Mouse (Mus musculus) midbrain, embryonic 10.5 days (tissue): ENCODE data around the gene Kazald1. TPM values are rescaled to one million over a fixed set of nuclear protein-coding genes. Genes with fewer than 3 reads are reported as not detected.
"Not testable (repeated sequence)": the region's sequence is repeated elsewhere in the genome, so short reads cannot be mapped to it uniquely, and the experiment has no call there.

Source experiments
- DNase-seq: peaks from one replicate; pipeline ENCODE4 v3.0.0-alpha.2; 2017; ENCODE audit warnings: low spot score
- H3K27ac ChIP-seq: fragments of 300-500 bp; sonication (generic); replicated peaks from 2 replicates; pipeline ENCODE4 v1.5.1; 2016; ENCODE audit warnings: mild to moderate bottlenecking
- H3K27me3 ChIP-seq: fragments of 300-500 bp; sonication (generic); 2 replicates; pipeline ENCODE4 v1.6.1; 2016; ENCODE audit warnings: low read depth, mild to moderate bottlenecking; ENCODE audit not compliant: poor library complexity, severe bottlenecking
- H3K36me3 ChIP-seq: fragments of 300-500 bp; sonication (generic); 2 replicates; pipeline ENCODE4 v1.6.1; 2016; ENCODE audit warnings: mild to moderate bottlenecking, moderate library complexity
- H3K4me1 ChIP-seq: fragments of 300-500 bp; sonication (generic); 2 replicates; pipeline ENCODE4 v1.6.1; 2016
- H3K4me3 ChIP-seq: fragments of 300-500 bp; sonication (generic); 2 replicates; pipeline ENCODE4 v1.5.1; 2016; ENCODE audit warnings: mild to moderate bottlenecking, moderate library complexity
- H3K9me3 ChIP-seq: fragments of 300-500 bp; sonication (generic); replicated peaks from 2 replicates; pipeline ENCODE4 v1.6.1; 2016; ENCODE audit warnings: mild to moderate bottlenecking
- WGBS: fragments of 180-500 bp; shearing (Covaris S2); methylation state at CpG from one replicate; pipeline ENCODE4 v1.1.7; 2016; 5-methylcytosine and 5-hydroxymethylcytosine counted together
- polyA plus RNA-seq: library from polyadenylated mRNA; unstranded; fragments of >200 nt; fragmentation: Nextera tagmentation; extraction: Ambion mirVana; gene quantifications from 2 replicates; pipeline ENCODE4 v1.2.1, GENCODE M21; 2016

Gene Kazald1
- polyA plus RNA-seq, 1 experiment from 2014 or later = 0.38 TPM

GRCm38 (mm10) chr19:45038198-45038597 is 36.8 kb upstream of the Kazald1 start:
- H3K27me3 ChIP-seq = peaks cover 65% of the 10 kb centered on the region
- not testable (repeated sequence) for H3K27ac ChIP-seq, H3K4me3 ChIP-seq, H3K9me3 ChIP-seq, H3K36me3 ChIP-seq, DNase-seq
- H3K4me1 ChIP-seq = peaks cover 33% of the 10 kb centered on the region
- WGBS = 93% methylated on average over 7 of the region's 7 CpGs

- WGBS = 60% methylated on average over 13 of the region's 13 CpGs
Observed at GRCm38 (mm10) chr19:45040214-45040613, 34.8 kb upstream of the Kazald1 start.

GRCm38 (mm10) chr19:45044389-45044927 is 30.6 kb upstream of the Kazald1 start:
- Histone ChIP-seq H3K27ac (no peak overlapping the region), H3K27me3 (peaks cover 91% of the 10 kb centered on the region), H3K9me3 (no peaks in the 10 kb centered on the region), H3K36me3 (no peaks in the 10 kb centered on the region), H3K4me3 (no peak overlapping the region), H3K4me1 (peaks cover 49% of the 10 kb centered on the region)
- DNase-seq = no peak
- 73% methylated on average over 11 of the region's 11 CpGs for WGBS

More at GRCm38 (mm10) chr19:45040214-45040613, 34.8 kb upstream of the Kazald1 start:
- no peaks in the 10 kb centered on the region for H3K36me3 ChIP-seq
- H3K9me3 ChIP-seq = no peaks in the 10 kb centered on the region
- DNase-seq = no peak
- peaks cover 86% of the 10 kb centered on the region for H3K27me3 ChIP-seq
- peaks cover 33% of the 10 kb centered on the region for H3K4me1 ChIP-seq
- no peak overlapping the region for H3K4me3 ChIP-seq
- no peak overlapping the region for H3K27ac ChIP-seq

GRCm38 (mm10) chr19:45045236-45045635 is 29.8 kb upstream of the Kazald1 start:
- DNase-seq = no peak
- no peaks in the 10 kb centered on the region for H3K9me3 ChIP-seq
- H3K4me3 ChIP-seq = no peak overlapping the region
- H3K4me1 ChIP-seq = peaks cover 48% of the 10 kb centered on the region
- H3K27ac ChIP-seq = no peak overlapping the region
- H3K27me3 ChIP-seq = peaks cover 89% of the 10 kb centered on the region
- H3K36me3 ChIP-seq = no peaks in the 10 kb centered on the region
- 46% methylated on average over 15 of the region's 15 CpGs for WGBS

GRCm38 (mm10) chr19:45045651-45046050 is 29.4 kb upstream of the Kazald1 start, which contains the start of gene Pdzd7:
Pdzd7 (minus strand) TSS chr19:45045717.
- Histone ChIP-seq H3K4me3 (peak within 1 kb of the TSS; percentile 66), H3K27me3 (peaks cover 84% of the 10 kb centered on the region), H3K36me3 (no peaks in the 10 kb centered on the region), H3K9me3 (no peaks in the 10 kb centered on the region), H3K27ac (0 out of 2 replicates have a peak within 1 kb of the TSS, but pooled peaks have one; percentile 84), H3K4me1 (peaks cover 46% of the 10 kb centered on the region)
- DNase-seq = no peak
- WGBS = 83% methylated on average over 5 of the region's 5 CpGs

- Histone ChIP-seq H3K27ac (peak overlapping the region; percentile 84), H3K27me3 (peaks cover 74% of the 10 kb centered on the region), H3K4me1 (peaks cover 36% of the 10 kb centered on the region), H3K9me3 (no peaks in the 10 kb centered on the region), H3K36me3 (peaks cover 3% of the 10 kb centered on the region; the same call in 1 of the 2 replicates), H3K4me3 (peak overlapping the region; percentile 66)
- DNase-seq = peak; percentile 59
- 2% methylated on average over 34 of the region's 34 CpGs for WGBS
Observed at GRCm38 (mm10) chr19:45046523-45047321, 28.3 kb upstream of the Kazald1 start.

GRCm38 (mm10) chr19:45047417-45047934 is 27.6 kb upstream of the Kazald1 start, which contains the start of gene Sfxn3:
Sfxn3 (plus strand) TSS chr19:45047503.
- Histone ChIP-seq H3K9me3 (no peaks in the 10 kb centered on the region), H3K4me3 (peak within 1 kb of the TSS; percentile 66), H3K36me3 (peaks cover 3% of the 10 kb centered on the region; the same call in 1 of the 2 replicates), H3K27ac (peak within 1 kb of the TSS; percentile 84), H3K27me3 (peaks cover 67% of the 10 kb centered on the region), H3K4me1 (peaks cover 36% of the 10 kb centered on the region)
- under 1% methylated on average over 26 of the region's 26 CpGs for WGBS
- DNase-seq = peak; percentile 80

GRCm38 (mm10) chr19:45047935-45048643 is 27.0 kb upstream of the Kazald1 start:
- Histone ChIP-seq H3K27me3 (peaks cover 61% of the 10 kb centered on the region), H3K27ac (peak overlapping the region; percentile 84), H3K4me3 (peak overlapping the region; percentile 66), H3K36me3 (peaks cover 8% of the 10 kb centered on the region; the same call in 1 of the 2 replicates), H3K4me1 (peaks cover 36% of the 10 kb centered on the region), H3K9me3 (no peaks in the 10 kb centered on the region)
- WGBS = 69% methylated on average over 11 of the region's 11 CpGs
- DNase-seq = no peak

- H3K36me3 ChIP-seq = peaks cover 8% of the 10 kb centered on the region; the same call in 1 of the 2 replicates
- H3K27me3 ChIP-seq = peaks cover 58% of the 10 kb centered on the region
- peak overlapping the region; percentile 66 for H3K4me3 ChIP-seq
- H3K9me3 ChIP-seq = no peaks in the 10 kb centered on the region
- DNase-seq = no peak
- 86% methylated on average over 12 of the region's 12 CpGs for WGBS
- peaks cover 36% of the 10 kb centered on the region for H3K4me1 ChIP-seq
- peak overlapping the region; percentile 84; the same call in 1 of the 2 replicates for H3K27ac ChIP-seq
Observed at GRCm38 (mm10) chr19:45048644-45049365, 26.2 kb upstream of the Kazald1 start.

GRCm38 (mm10) chr19:45049523-45049922 is 25.5 kb upstream of the Kazald1 start:
- Histone ChIP-seq H3K27ac (no peak overlapping the region), H3K36me3 (peaks cover 8% of the 10 kb centered on the region; the same call in 1 of the 2 replicates), H3K9me3 (no peaks in the 10 kb centered on the region), H3K27me3 (peaks cover 52% of the 10 kb centered on the region), H3K4me1 (peaks cover 40% of the 10 kb centered on the region), H3K4me3 (no peak overlapping the region)
- no peak for DNase-seq
- 76% methylated on average over 9 of the region's 9 CpGs for WGBS

GRCm38 (mm10) chr19:45053451-45053850 is 21.6 kb upstream of the Kazald1 start:
- no peak overlapping the region for H3K4me3 ChIP-seq
- WGBS = 89% methylated on average over 8 of the region's 8 CpGs
- H3K27me3 ChIP-seq = peaks cover 27% of the 10 kb centered on the region; the same call in 1 of the 2 replicates
- no peak for DNase-seq
- H3K4me1 ChIP-seq = peaks cover 38% of the 10 kb centered on the region
- H3K36me3 ChIP-seq = peaks cover 8% of the 10 kb centered on the region; the same call in 1 of the 2 replicates
- H3K27ac ChIP-seq = no peak overlapping the region
- no peaks in the 10 kb centered on the region for H3K9me3 ChIP-seq
